Mouse (Mus musculus) intestine, embryonic 14.5 days (tissue): ENCODE data around the gene Efcab9. TPM values are rescaled to one million over a fixed set of nuclear protein-coding genes. Genes with fewer than 3 reads are reported as not detected.
A peak's percentile ranks its signal among the peaks of the same experiment; 100 is the strongest.

ENCODE experiments used
- ATAC-seq: fragments of 200-750 bp; cut with Nextera tagmentation; replicated peaks from 2 replicates; pipeline ENCODE4 v1.8.0; 2017; ENCODE audit warnings: low read depth, moderate number of reproducible peaks, moderate TSS enrichment, moderate library complexity; ENCODE audit not compliant: low FRiP score, low TSS enrichment
- DNase-seq: peaks from one replicate; pipeline ENCODE4 v3.0.0-alpha.2; 2018; ENCODE audit warnings: low spot score
- H3K27ac ChIP-seq: fragments of 300-500 bp; sonication (generic); 2 replicates; pipeline ENCODE4 v1.5.1; 2014; ENCODE audit warnings: low read depth, mild to moderate bottlenecking, control low read depth
- H3K27me3 ChIP-seq: fragments of 300-500 bp; sonication (generic); replicated peaks from 2 replicates; pipeline ENCODE4 v1.6.1; 2014; ENCODE audit warnings: low read length, control low read depth; ENCODE audit not compliant: control insufficient read depth, insufficient read depth
- H3K36me3 ChIP-seq: fragments of 300-500 bp; sonication (generic); 2 replicates; pipeline ENCODE4 v1.6.1; 2014; ENCODE audit warnings: low read length, control low read depth; ENCODE audit not compliant: control insufficient read depth, insufficient read depth
- H3K4me1 ChIP-seq: fragments of 300-500 bp; sonication (generic); replicated peaks from 2 replicates; pipeline ENCODE4 v1.6.1; 2014; ENCODE audit warnings: low read length, control low read depth, mixed read lengths; ENCODE audit not compliant: control insufficient read depth, insufficient read depth
- H3K4me2 ChIP-seq: fragments of 300-500 bp; sonication (generic); 2 replicates; pipeline ENCODE4 v1.6.1; 2014; ENCODE audit warnings: low read length
- H3K4me3 ChIP-seq: fragments of 300-500 bp; sonication (generic); 2 replicates; pipeline ENCODE4 v1.5.1; 2014; ENCODE audit warnings: low read depth, low read length, control low read depth, mixed read lengths
- H3K9ac ChIP-seq: fragments of 300-500 bp; sonication (generic); 2 replicates; pipeline ENCODE4 v1.6.1; 2014; ENCODE audit warnings: mild to moderate bottlenecking, low read length
- H3K9me3 ChIP-seq: fragments of 300-500 bp; sonication (generic); 2 replicates; pipeline ENCODE4 v1.6.1; 2016; ENCODE audit warnings: low read length, control low read depth; ENCODE audit not compliant: control insufficient read depth
- WGBS: fragments of 180-500 bp; shearing (Covaris S2); extraction: QIAGEN DNeasy Blood & Tissue Kit; methylation state at CpG from one replicate; pipeline ENCODE4 v1.1.7; 2014; 5-methylcytosine and 5-hydroxymethylcytosine counted together
- polyA plus RNA-seq: library from polyadenylated mRNA; unstranded; fragments of >200 nt; fragmentation: Nextera tagmentation; extraction: Ambion mirVana; gene quantifications from 2 replicates; pipeline ENCODE4 v1.2.1, GENCODE M21; 2014

Efcab9 gene
- polyA plus RNA-seq, 1 experiment from 2014 or later = 0.30 TPM

DNA sequence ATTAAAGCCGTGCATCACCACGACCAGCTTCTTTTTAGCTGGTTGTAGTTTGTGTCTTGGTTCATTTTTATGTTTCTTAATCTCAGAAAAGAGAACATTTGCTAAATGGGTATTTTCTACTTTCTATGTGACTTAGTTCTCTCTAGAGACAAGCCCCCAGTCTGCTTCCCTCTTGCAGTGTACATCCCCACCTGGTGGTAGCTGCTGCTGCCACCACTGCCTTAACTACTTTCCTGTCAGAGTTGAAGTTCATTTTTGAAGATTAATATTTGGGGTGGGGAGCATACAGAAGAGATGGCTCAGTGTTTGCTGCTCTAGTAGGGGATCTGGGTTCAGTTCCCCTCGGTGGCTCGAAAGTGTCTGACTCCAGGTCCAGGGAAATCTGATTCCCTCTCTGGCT, 31.9 kb downstream of the Efcab9 start:
- Histone ChIP-seq H3K4me3 (no peak overlapping the region), H3K27ac (no peak overlapping the region), H3K4me2 (no peak overlapping the region), H3K9ac (no peak overlapping the region), H3K4me1 (peaks cover 5% of the 10 kb centered on the region; the same call in 1 of the 2 replicates), H3K36me3 (peaks cover 27% of the 10 kb centered on the region), H3K27me3 (no peaks in the 10 kb centered on the region), H3K9me3 (no peaks in the 10 kb centered on the region)
- DNase-seq (no peak), ATAC-seq (no peak)
- WGBS = 91% methylated on average over 4 of the region's 4 CpGs

GRCm38 (mm10) chr11:32498757-32499535, 32.9 kb downstream of the Efcab9 start:
- DNase-seq (no peak), ATAC-seq (no peak)
- Histone ChIP-seq H3K4me2 (no peak overlapping the region), H3K27ac (no peak overlapping the region), H3K27me3 (no peaks in the 10 kb centered on the region), H3K36me3 (peaks cover 26% of the 10 kb centered on the region), H3K9ac (no peak overlapping the region), H3K4me1 (peaks cover 5% of the 10 kb centered on the region; the same call in 1 of the 2 replicates), H3K4me3 (no peak overlapping the region), H3K9me3 (no peaks in the 10 kb centered on the region)
- 87% methylated on average over 7 of the region's 7 CpGs for WGBS

DNA sequence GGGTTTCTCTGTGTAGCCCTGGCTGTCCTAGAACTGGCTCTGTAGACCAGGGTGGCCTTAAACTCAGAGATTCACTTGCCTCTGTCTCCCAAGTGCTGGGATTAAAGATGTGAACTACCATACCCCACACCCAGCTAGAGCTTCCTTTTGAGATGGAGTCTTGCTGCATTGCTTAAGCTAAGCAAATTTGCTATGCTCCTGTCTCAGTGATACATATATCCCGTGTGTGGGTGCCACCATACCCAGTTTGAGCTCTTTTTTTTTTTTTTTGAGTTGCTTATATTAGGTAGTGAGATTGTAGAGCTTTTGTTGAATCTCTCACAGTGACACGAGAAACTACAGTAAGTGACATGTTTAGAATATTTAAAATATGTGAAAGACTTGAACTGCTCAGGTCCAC, 36.6 kb downstream of the Efcab9 start:
- Histone ChIP-seq H3K4me2 (no peak overlapping the region), H3K9me3 (no peaks in the 10 kb centered on the region), H3K4me3 (no peak overlapping the region), H3K4me1 (peaks cover 9% of the 10 kb centered on the region; the same call in 1 of the 2 replicates), H3K36me3 (peaks cover 5% of the 10 kb centered on the region; the same call in 1 of the 2 replicates), H3K27ac (no peak overlapping the region), H3K9ac (no peak overlapping the region), H3K27me3 (no peaks in the 10 kb centered on the region)
- WGBS = 76% methylated on average over 2 of the region's 2 CpGs
- DNase-seq (no peak), ATAC-seq (no peak)

DNA sequence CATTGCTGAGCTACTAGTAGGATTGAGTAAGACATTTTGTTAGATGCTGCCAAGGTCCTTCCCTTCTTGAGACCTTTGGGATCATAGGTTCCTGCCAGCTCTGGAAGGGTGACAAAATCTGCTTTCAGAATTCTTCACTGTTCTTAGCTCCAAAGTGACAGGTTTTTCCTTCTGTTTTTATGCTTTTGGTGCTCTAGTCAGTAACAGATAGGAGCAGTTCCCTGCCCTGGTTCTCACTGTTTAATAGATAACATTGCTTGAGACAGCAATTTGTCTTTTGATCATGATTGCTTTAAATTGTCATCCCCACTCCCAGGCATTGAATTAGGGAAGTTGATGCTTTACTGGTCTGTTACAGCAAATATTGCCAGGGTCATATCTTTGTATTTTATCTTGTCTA, 38.6 kb downstream of the Efcab9 start:
- Histone ChIP-seq H3K4me2 (no peak overlapping the region), H3K36me3 (no peaks in the 10 kb centered on the region), H3K4me3 (no peak overlapping the region), H3K9me3 (no peaks in the 10 kb centered on the region), H3K27ac (no peak overlapping the region), H3K27me3 (no peaks in the 10 kb centered on the region), H3K9ac (no peak overlapping the region), H3K4me1 (peaks cover 17% of the 10 kb centered on the region)
- DNase-seq (no peak), ATAC-seq (no peak)

- Histone ChIP-seq H3K36me3 (no peaks in the 10 kb centered on the region), H3K27ac (no peak overlapping the region), H3K4me3 (no peak overlapping the region), H3K4me1 (peaks cover 23% of the 10 kb centered on the region), H3K4me2 (no peak overlapping the region), H3K9ac (no peak overlapping the region), H3K27me3 (no peaks in the 10 kb centered on the region), H3K9me3 (no peaks in the 10 kb centered on the region)
- DNase-seq (no peak), ATAC-seq (no peak)
- WGBS = 94% methylated on average over 2 of the region's 2 CpGs
Measured at GRCm38 (mm10) chr11:32491079-32491478, 40.8 kb downstream of the Efcab9 start.

GRCm38 (mm10) chr11:32488808-32489670, 42.8 kb downstream of the Efcab9 start:
- H3K4me3 ChIP-seq = no peak overlapping the region
- no peaks in the 10 kb centered on the region for H3K9me3 ChIP-seq
- H3K4me1 ChIP-seq = peaks cover 23% of the 10 kb centered on the region
- ATAC-seq (0 out of 2 replicates have a peak, but pooled peaks have one; percentile 53), DNase-seq (no peak)
- H3K9ac ChIP-seq = no peak overlapping the region
- H3K36me3 ChIP-seq = no peaks in the 10 kb centered on the region
- WGBS = 69% methylated on average over 5 of the region's 5 CpGs
- no peaks in the 10 kb centered on the region for H3K27me3 ChIP-seq
- no peak overlapping the region for H3K4me2 ChIP-seq
- H3K27ac ChIP-seq = no peak overlapping the region

- no peak overlapping the region for H3K4me2 ChIP-seq
- no peak overlapping the region for H3K27ac ChIP-seq
- H3K9ac ChIP-seq = no peak overlapping the region
- peaks cover 23% of the 10 kb centered on the region for H3K4me1 ChIP-seq
- H3K36me3 ChIP-seq = no peaks in the 10 kb centered on the region
- DNase-seq = no peak
- H3K9me3 ChIP-seq = no peaks in the 10 kb centered on the region
- ATAC-seq = no peak
- H3K4me3 ChIP-seq = no peak overlapping the region
- no peaks in the 10 kb centered on the region for H3K27me3 ChIP-seq
Measured at GRCm38 (mm10) chr11:32488344-32488743, 43.5 kb downstream of the Efcab9 start.

DNA sequence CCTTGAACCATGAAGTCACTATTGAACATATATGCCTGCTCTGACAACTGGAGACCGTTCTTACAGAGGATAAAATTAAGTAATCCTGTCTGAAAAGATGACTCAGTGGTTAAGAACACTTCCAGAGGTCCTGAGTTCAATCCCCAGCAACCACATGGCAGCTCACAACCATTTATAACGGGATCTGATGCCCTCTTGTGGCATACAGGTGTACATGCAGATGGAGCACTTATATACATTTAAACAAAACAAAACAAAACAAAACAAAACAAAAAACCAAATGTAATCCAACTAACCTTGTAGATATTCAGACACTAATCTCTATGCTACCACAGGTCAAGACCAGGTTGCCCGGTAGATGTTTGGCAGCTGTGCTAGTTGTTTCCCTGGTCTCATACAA, 44.4 kb downstream of the Efcab9 start:
- no peaks in the 10 kb centered on the region for H3K36me3 ChIP-seq
- DNase-seq = no peak
- WGBS = 85% methylated on average over 3 of the region's 3 CpGs
- no peaks in the 10 kb centered on the region for H3K9me3 ChIP-seq
- no peak overlapping the region for H3K4me3 ChIP-seq
- H3K4me1 ChIP-seq = peaks cover 23% of the 10 kb centered on the region
- no peaks in the 10 kb centered on the region for H3K27me3 ChIP-seq
- H3K9ac ChIP-seq = no peak overlapping the region
- H3K27ac ChIP-seq = no peak overlapping the region
- no peak overlapping the region for H3K4me2 ChIP-seq
- no peak for ATAC-seq
